Mouse (Mus musculus) natural killer cell, adult 2 months (primary cell): ENCODE data around the gene Cadm3.

Experiments
- DNase-seq, 2 experiments: peaks; one replicate each; pipeline ENCODE4 v3.0.0; 2022; ENCODE audit warnings: low spot score in 2 of 2

Cadm3 gene

GRCm38 (mm10) chr1:173359590-173360290 lies 7.8 kb downstream of the Cadm3 start:
- DNase-seq, result no peak

- no peak for DNase-seq
Observed at GRCm38 (mm10) chr1:173357799-173358198, 9.7 kb downstream of the Cadm3 start.

- DNase-seq, result no peak
Observed at GRCm38 (mm10) chr1:173356699-173357098, 10.8 kb downstream of the Cadm3 start.

- no peak for DNase-seq
Observed at GRCm38 (mm10) chr1:173355107-173355846, 12.2 kb downstream of the Cadm3 start.

GRCm38 (mm10) chr1:173350372-173350957 lies 17.0 kb downstream of the Cadm3 start, which contains the start of gene Aim2:
Gene Aim2, plus strand, starts transcription at chr1:173350879.
- no peak for DNase-seq

- DNase-seq, result peak; percentile 37 to 48
Observed at GRCm38 (mm10) chr1:173349946-173350345, 17.5 kb downstream of the Cadm3 start.

GRCm38 (mm10) chr1:173349192-173349591 lies 18.3 kb downstream of the Cadm3 start:
- no peak for DNase-seq

GRCm38 (mm10) chr1:173348527-173348926 lies 19.0 kb downstream of the Cadm3 start:
- no peak for DNase-seq

GRCm38 (mm10) chr1:173345112-173345511 lies 22.4 kb downstream of the Cadm3 start:
- DNase-seq, result no peak

GRCm38 (mm10) chr1:173343934-173344333 lies 23.6 kb downstream of the Cadm3 start:
- no peak for DNase-seq

- no peak for DNase-seq
Observed at GRCm38 (mm10) chr1:173342425-173342824, 25.1 kb downstream of the Cadm3 start.

- peak; percentile 16 to 38 for DNase-seq
Observed at GRCm38 (mm10) chr1:173339543-173339942, 28.0 kb downstream of the Cadm3 start.

GRCm38 (mm10) chr1:173337008-173337407 lies 30.5 kb downstream of the Cadm3 start:
- no peak for DNase-seq

- DNase-seq, result no peak
Observed at GRCm38 (mm10) chr1:173335903-173336302, 31.6 kb downstream of the Cadm3 start.

GRCm38 (mm10) chr1:173333312-173334253 lies 33.9 kb downstream of the Cadm3 start, which contains the start of gene Ackr1:
Gene Ackr1, minus strand, starts transcription at chr1:173333750.
- DNase-seq, result no peak

- DNase-seq, result no peak
Observed at GRCm38 (mm10) chr1:173332418-173332817, 35.1 kb downstream of the Cadm3 start.

- no peak for DNase-seq
Observed at GRCm38 (mm10) chr1:173329743-173330142, 37.8 kb downstream of the Cadm3 start.

- no peak for DNase-seq
Observed at GRCm38 (mm10) chr1:173329185-173329584, 38.3 kb downstream of the Cadm3 start.

GRCm38 (mm10) chr1:173328446-173328845 lies 39.0 kb downstream of the Cadm3 start:
- DNase-seq, result no peak

GRCm38 (mm10) chr1:173326552-173326951 lies 40.9 kb downstream of the Cadm3 start:
- no peak for DNase-seq

GRCm38 (mm10) chr1:173325395-173325794 lies 42.1 kb downstream of the Cadm3 start:
- DNase-seq, result no peak

- DNase-seq, result no peak
Observed at GRCm38 (mm10) chr1:173324961-173325360, 42.5 kb downstream of the Cadm3 start.
